Mouse (Mus musculus): Measurements from ENCODE around the gene Bnip3. TPM values are rescaled to one million over a fixed set of nuclear protein-coding genes. Genes with fewer than 3 reads are reported as not detected.

Gene Bnip3
- polyA plus RNA-seq, 1 experiment: 7.1 TPM

DNA sequence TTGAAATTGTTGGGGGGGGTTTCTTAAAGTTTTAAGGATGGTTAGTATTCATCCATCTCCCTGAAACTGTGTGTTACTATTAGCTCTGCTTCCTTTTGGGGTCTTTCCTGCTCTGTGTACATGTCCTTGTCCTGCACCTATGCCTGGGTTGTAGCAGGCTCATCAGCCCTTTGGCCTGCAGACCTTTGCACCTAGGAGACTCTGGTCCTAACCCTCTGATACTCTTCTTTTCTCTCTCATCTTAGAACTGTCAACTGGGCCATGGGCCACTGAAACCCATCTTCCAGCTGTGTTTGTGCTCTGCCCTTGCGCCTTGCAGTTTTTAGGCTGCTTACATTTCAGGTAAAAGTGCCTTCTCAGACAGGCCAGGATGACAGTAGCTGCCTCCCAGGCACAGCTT, 44.5 kb downstream of the Bnip3 start:
- H3K27me3 ChIP-seq (ENCODE audit: control insufficient read depth, insufficient read depth, insufficient read length): no peaks in the 10 kb centered on the region
- H3K79me3 ChIP-seq (ENCODE audit: low read depth): peaks cover 53% of the 10 kb centered on the region
- H3ac ChIP-seq (ENCODE audit: control insufficient read depth, insufficient read length, low read depth): no peak overlapping the region
- no peak overlapping the region for H3K4me3 ChIP-seq (ENCODE audit: insufficient read depth, poor library complexity, severe bottlenecking)
- peaks cover 81% of the 10 kb centered on the region for H3K79me2 ChIP-seq (ENCODE audit: control insufficient read depth, insufficient read depth)
- peaks cover 9% of the 10 kb centered on the region for H3K36me3 ChIP-seq (ENCODE audit: control insufficient read depth, insufficient read depth)
- no peak for TF ChIP-seq USF1 (IDR thresholded peaks at IDR 0.05; ENCODE audit: low read depth)
- no peak for TF ChIP-seq CEBPB (IDR thresholded peaks at IDR 0.05; ENCODE audit: low read depth)
- TF ChIP-seq CTCF (IDR thresholded peaks at IDR 0.05; ENCODE audit: control insufficient read depth, insufficient read depth, insufficient read length): no peak
- no peak for TF ChIP-seq MYOD1 (IDR thresholded peaks at IDR 0.05; ENCODE audit: control insufficient read depth, insufficient read length, low read depth)
- no peak for TF ChIP-seq FOSL1 (IDR thresholded peaks at IDR 0.05; ENCODE audit: insufficient read depth, low read length, poor library complexity, severe bottlenecking)
- no peak for TF ChIP-seq MYOG (IDR thresholded peaks at IDR 0.05; ENCODE audit: control insufficient read depth, extremely low read depth, insufficient read length)
- no peak for TF ChIP-seq MAX (IDR thresholded peaks at IDR 0.05)

DNA sequence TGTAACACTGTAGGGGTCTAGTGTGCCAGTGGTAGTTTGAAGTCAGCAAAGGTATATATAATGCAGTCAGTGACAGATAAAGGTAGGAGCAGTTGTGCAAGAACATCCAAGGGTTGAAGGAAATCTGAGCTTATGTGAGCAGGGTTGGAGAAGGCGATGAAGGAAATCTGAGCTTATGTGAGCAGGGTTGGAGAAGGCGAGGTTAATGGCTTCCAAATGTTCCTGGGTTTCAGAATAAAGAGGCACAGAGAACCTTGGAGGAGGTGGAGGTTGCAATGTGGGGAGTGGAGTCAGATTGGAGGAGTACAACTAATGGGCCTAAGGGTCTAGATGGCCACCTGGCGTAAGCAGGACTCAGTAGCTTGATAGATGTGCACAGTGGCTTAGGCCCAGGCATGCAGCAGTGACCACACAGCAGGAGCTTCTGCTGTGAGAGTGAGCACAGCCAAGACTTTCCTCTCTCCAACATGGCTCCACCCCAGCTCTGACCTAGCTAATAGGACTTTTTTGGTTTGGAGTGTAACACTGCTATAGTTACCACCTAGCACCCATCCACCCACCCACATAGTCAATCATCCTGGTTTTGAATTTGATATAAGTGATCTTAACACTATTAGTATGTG, 45.3 kb downstream of the Bnip3 start:
- TF ChIP-seq MYOG (IDR thresholded peaks at IDR 0.05; ENCODE audit: control insufficient read depth, extremely low read depth, insufficient read length) (no peak), MYOD1 (IDR thresholded peaks at IDR 0.05; ENCODE audit: control insufficient read depth, insufficient read length, low read depth) (no peak), MAX (IDR thresholded peaks at IDR 0.05) (no peak), USF1 (IDR thresholded peaks at IDR 0.05; ENCODE audit: low read depth) (no peak), CTCF (IDR thresholded peaks at IDR 0.05; ENCODE audit: control insufficient read depth, insufficient read depth, insufficient read length) (no peak), FOSL1 (IDR thresholded peaks at IDR 0.05; ENCODE audit: insufficient read depth, low read length, poor library complexity, severe bottlenecking) (no peak), CEBPB (IDR thresholded peaks at IDR 0.05; ENCODE audit: low read depth) (no peak)
- peaks cover 88% of the 10 kb centered on the region for H3K79me2 ChIP-seq (ENCODE audit: control insufficient read depth, insufficient read depth)
- H3ac ChIP-seq (ENCODE audit: control insufficient read depth, insufficient read length, low read depth): no peak overlapping the region
- peaks cover 9% of the 10 kb centered on the region for H3K36me3 ChIP-seq (ENCODE audit: control insufficient read depth, insufficient read depth)
- peaks cover 57% of the 10 kb centered on the region for H3K79me3 ChIP-seq (ENCODE audit: low read depth)
- no peaks in the 10 kb centered on the region for H3K27me3 ChIP-seq (ENCODE audit: control insufficient read depth, insufficient read depth, insufficient read length)
- no peak overlapping the region for H3K4me3 ChIP-seq (ENCODE audit: insufficient read depth, poor library complexity, severe bottlenecking)

DNA sequence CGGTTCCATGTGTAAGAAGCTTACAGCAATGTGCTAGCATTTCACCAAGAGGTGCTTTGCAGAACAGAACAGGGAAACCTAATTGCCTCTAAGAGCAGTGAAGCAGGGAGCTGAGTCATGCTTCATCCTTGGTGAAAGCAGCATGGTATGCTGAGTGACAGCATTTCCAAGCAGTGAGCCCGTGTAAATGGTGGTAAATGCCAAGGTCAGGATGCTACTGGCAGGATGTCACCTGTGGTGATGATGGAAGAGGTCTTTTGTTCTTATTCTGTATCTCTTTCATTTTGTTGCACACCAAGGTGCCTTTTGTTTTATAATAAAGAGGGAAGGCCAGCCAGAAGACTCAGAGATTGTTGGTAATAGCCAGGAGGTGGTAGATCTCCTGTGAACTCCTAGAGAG, 52.6 kb downstream of the Bnip3 start:
- H3K79me2 ChIP-seq (ENCODE audit: control insufficient read depth, insufficient read depth): peaks cover 98% of the 10 kb centered on the region
- no peak overlapping the region for H3ac ChIP-seq (ENCODE audit: control insufficient read depth, insufficient read length, low read depth)
- no peak overlapping the region for H3K4me3 ChIP-seq (ENCODE audit: insufficient read depth, poor library complexity, severe bottlenecking)
- peaks cover 43% of the 10 kb centered on the region for H3K36me3 ChIP-seq (ENCODE audit: control insufficient read depth, insufficient read depth)
- TF ChIP-seq CEBPB (IDR thresholded peaks at IDR 0.05; ENCODE audit: low read depth) (no peak), MAX (IDR thresholded peaks at IDR 0.05) (no peak), FOSL1 (IDR thresholded peaks at IDR 0.05; ENCODE audit: insufficient read depth, low read length, poor library complexity, severe bottlenecking) (no peak), USF1 (IDR thresholded peaks at IDR 0.05; ENCODE audit: low read depth) (no peak), MYOD1 (IDR thresholded peaks at IDR 0.05; ENCODE audit: control insufficient read depth, insufficient read length, low read depth) (no peak), MYOG (IDR thresholded peaks at IDR 0.05; ENCODE audit: control insufficient read depth, extremely low read depth, insufficient read length) (no peak), CTCF (IDR thresholded peaks at IDR 0.05; ENCODE audit: control insufficient read depth, insufficient read depth, insufficient read length) (no peak)
- H3K27me3 ChIP-seq (ENCODE audit: control insufficient read depth, insufficient read depth, insufficient read length): no peaks in the 10 kb centered on the region
- peaks cover 48% of the 10 kb centered on the region for H3K79me3 ChIP-seq (ENCODE audit: low read depth)

DNA sequence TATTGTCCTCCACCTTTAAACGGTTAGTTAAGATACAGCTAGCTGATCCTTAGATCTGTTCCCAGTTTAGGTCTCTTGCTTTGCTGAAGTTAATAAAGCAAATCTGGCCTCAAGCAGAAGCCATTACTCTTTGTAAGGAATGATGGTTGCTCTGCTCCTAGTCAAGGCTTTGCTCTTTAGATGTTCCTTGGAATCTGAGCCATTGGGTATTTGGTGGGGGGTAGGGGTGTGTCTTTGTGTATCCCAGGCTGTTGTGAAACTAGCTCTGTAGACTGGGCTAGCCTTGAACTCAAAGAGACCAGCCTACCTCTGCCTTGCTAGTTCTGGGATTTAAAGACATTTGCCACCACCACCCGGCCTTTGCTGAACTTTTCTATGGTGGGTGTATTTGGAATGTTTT, 55.1 kb downstream of the Bnip3 start:
- Histone ChIP-seq H3K36me3 (ENCODE audit: control insufficient read depth, insufficient read depth) (peaks cover 50% of the 10 kb centered on the region), H3K27me3 (ENCODE audit: control insufficient read depth, insufficient read depth, insufficient read length) (no peaks in the 10 kb centered on the region), H3ac (ENCODE audit: control insufficient read depth, insufficient read length, low read depth) (no peak overlapping the region), H3K79me2 (ENCODE audit: control insufficient read depth, insufficient read depth) (peaks cover 98% of the 10 kb centered on the region), H3K79me3 (ENCODE audit: low read depth) (peaks cover 59% of the 10 kb centered on the region), H3K4me3 (ENCODE audit: insufficient read depth, poor library complexity, severe bottlenecking) (no peak overlapping the region)
- no peak for TF ChIP-seq MAX (IDR thresholded peaks at IDR 0.05)
- TF ChIP-seq FOSL1 (IDR thresholded peaks at IDR 0.05; ENCODE audit: insufficient read depth, low read length, poor library complexity, severe bottlenecking): no peak
- no peak for TF ChIP-seq CTCF (IDR thresholded peaks at IDR 0.05; ENCODE audit: control insufficient read depth, insufficient read depth, insufficient read length)
- TF ChIP-seq USF1 (IDR thresholded peaks at IDR 0.05; ENCODE audit: low read depth): no peak
- no peak for TF ChIP-seq MYOD1 (IDR thresholded peaks at IDR 0.05; ENCODE audit: control insufficient read depth, insufficient read length, low read depth)
- TF ChIP-seq MYOG (IDR thresholded peaks at IDR 0.05; ENCODE audit: control insufficient read depth, extremely low read depth, insufficient read length): no peak
- no peak for TF ChIP-seq CEBPB (IDR thresholded peaks at IDR 0.05; ENCODE audit: low read depth)

DNA sequence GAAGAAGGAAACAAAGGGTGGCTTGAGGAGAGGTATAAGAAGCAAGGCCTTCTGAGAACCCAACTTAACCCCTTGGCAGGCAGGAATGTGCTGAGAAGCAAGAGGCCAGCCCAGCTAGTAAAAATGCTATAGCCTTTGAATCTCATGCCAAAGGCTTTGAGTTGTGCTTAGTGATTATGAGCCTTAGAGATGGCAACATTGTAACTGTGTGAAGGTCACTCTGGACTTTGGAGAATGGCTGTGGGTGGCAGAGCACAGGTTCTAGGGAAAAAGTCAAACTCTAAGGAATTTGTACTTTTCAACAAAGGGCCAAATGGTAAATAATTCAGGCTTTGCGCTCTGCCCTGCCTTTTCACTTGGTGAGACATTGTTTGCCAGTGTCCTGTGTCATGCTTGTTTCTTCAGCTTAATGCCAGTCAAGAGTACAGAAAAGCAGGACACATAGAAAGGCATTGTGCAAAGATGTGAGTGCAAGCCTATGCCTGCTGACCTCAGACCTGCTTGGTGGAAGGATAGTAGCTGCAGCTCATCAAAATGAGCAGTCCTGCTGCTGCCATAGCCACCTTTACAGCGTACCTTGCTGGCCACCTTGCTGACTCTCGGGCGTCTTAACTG, 55.8 kb downstream of the Bnip3 start:
- Histone ChIP-seq H3K36me3 (ENCODE audit: control insufficient read depth, insufficient read depth) (peaks cover 50% of the 10 kb centered on the region), H3K27me3 (ENCODE audit: control insufficient read depth, insufficient read depth, insufficient read length) (no peaks in the 10 kb centered on the region), H3K4me3 (ENCODE audit: insufficient read depth, poor library complexity, severe bottlenecking) (no peak overlapping the region), H3K79me3 (ENCODE audit: low read depth) (peaks cover 58% of the 10 kb centered on the region), H3K79me2 (ENCODE audit: control insufficient read depth, insufficient read depth) (peaks cover 98% of the 10 kb centered on the region), H3ac (ENCODE audit: control insufficient read depth, insufficient read length, low read depth) (no peak overlapping the region)
- TF ChIP-seq MAX (IDR thresholded peaks at IDR 0.05) (no peak), USF1 (IDR thresholded peaks at IDR 0.05; ENCODE audit: low read depth) (no peak), FOSL1 (IDR thresholded peaks at IDR 0.05; ENCODE audit: insufficient read depth, low read length, poor library complexity, severe bottlenecking) (no peak), CEBPB (IDR thresholded peaks at IDR 0.05; ENCODE audit: low read depth) (no peak), MYOD1 (IDR thresholded peaks at IDR 0.05; ENCODE audit: control insufficient read depth, insufficient read length, low read depth) (no peak), CTCF (IDR thresholded peaks at IDR 0.05; ENCODE audit: control insufficient read depth, insufficient read depth, insufficient read length) (no peak), MYOG (IDR thresholded peaks at IDR 0.05; ENCODE audit: control insufficient read depth, extremely low read depth, insufficient read length) (no peak)

Measured in C2C12 (cell line).